Mouse (Mus musculus): ENCODE measurements around the gene Cfap52. TPM values are rescaled to one million over a fixed set of nuclear protein-coding genes. Genes with fewer than 3 reads are reported as not detected.

The Cfap52 gene
- polyA plus RNA-seq, 2 experiments = 0.02 TPM; not detected in 1

DNA sequence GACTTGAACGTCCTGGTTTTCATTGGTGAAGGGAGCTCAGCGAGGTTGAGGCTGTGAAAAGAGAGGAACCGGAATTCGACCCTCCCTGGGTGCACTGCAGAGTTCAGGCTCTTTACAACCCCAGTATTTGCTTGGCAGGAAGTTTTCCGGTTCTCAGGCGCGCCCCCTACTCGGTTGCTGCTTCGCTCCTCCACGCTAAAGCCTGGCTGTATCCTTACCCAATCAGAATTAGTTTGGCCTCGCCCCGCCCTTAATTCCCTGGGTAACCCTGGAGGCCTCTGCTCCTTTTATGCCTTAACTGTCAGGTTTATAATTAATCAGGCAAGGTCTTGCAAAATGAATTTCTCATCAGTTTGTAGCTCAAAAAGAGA is 42.7 kb downstream of the Cfap52 start:
- Histone ChIP-seq H3K4me1 (replicated peaks; ENCODE audit: control insufficient read depth in 2 of 2, insufficient read depth in 2 of 2, low read length in 1 of 2) (0 out of 4 replicates have a peak, but pooled peaks cover 0 to 2% of the 10 kb centered on the region in 2 experiments), H3K36me3 (replicated peaks; ENCODE audit: control insufficient read depth, insufficient read depth, low read depth) (no peaks in the 10 kb centered on the region), H3K27me3 (ENCODE audit: control insufficient read depth, insufficient read depth, low read length) (peaks cover 35% of the 10 kb centered on the region), H3K4me2 (ENCODE audit: low read depth) (peak overlapping the region; percentile 75), H3K27ac (no peak overlapping the region), H3K9me3 (ENCODE audit: control insufficient read depth, low read length) (no peaks in the 10 kb centered on the region), H3K9ac (replicated peaks) (no peak overlapping the region), H3K4me3 (ENCODE audit: insufficient read depth in 1 of 2, low read depth in 2 of 2, low read length in 2 of 2) (peak overlapping the region; percentile 50 to 54; a peak in 3 of 4 replicates)
- WGBS (ENCODE audit: insufficient replicate concordance) = 1% methylated on average over 12 of the region's 12 CpGs
- DNase-seq (ENCODE audit: low read depth in 3 of 3, low spot score in 3 of 3) = peak in 2 of 3 experiments; percentile 7 to 24
- TF ChIP-seq EP300 (IDR thresholded peaks at IDR 0.05; ENCODE audit: low read depth) (no peak), CTCF (IDR thresholded peaks at IDR 0.05; ENCODE audit: low read depth) (0 out of 2 replicates have a peak, but pooled peaks have one; percentile 9)
- no peak for ATAC-seq (ENCODE audit: insufficient read depth)

DNA sequence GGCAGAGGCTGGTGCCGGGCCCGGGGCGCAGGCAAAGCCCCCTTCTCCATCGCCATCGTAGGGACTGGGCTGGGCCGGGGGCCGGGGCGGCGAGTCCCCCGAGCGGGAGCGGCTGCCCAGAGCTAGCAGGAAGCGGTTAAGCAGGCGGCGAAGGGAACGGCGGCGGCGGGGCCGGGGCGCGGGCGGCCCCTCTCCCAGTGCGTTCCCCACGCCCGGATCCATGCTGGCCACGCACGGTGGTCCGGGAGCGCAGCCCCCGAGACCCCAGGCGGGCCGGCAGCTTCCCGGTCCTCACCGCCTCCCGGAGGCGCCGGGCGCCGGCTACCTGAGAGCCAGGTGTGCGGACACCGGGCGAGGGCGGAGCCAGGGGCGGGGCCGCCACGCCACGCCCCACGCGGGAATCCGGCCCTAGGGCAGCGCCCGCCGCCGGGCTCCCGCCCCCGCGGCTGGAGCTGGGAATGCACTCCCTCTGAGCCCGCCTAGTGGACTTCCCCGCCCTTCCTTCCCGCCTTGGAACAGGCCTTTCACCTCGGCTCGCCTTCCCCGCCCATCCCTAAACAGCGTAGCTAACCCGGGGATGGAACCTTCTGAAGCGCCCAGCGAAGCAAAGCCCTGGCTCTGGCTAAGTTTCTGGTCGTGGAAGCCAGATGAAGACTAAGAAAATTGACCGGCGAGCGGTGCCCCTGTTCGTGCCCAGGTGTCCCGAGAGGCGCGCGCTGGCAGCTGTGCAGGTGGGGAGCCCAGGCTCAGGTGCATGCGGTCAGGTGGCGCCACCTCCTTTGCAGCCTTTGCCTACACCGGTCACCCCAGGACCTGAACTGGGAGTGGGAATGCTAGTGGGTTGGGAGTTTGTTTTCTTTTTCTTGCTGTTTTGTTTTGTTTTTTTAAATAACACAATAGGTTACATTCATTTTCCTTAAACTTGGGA is 43.4 kb downstream of the Cfap52 start, which contains the start of gene Usp43:
Gene Usp43, minus strand, starts transcription at position 327 of the 928 bp plus-strand sequence.
- Histone ChIP-seq H3K9ac (replicated peaks) (no peak within 1 kb of the TSS), H3K9me3 (ENCODE audit: control insufficient read depth, low read length) (no peaks in the 10 kb centered on the region)
- no peak for ATAC-seq (ENCODE audit: insufficient read depth)

DNA sequence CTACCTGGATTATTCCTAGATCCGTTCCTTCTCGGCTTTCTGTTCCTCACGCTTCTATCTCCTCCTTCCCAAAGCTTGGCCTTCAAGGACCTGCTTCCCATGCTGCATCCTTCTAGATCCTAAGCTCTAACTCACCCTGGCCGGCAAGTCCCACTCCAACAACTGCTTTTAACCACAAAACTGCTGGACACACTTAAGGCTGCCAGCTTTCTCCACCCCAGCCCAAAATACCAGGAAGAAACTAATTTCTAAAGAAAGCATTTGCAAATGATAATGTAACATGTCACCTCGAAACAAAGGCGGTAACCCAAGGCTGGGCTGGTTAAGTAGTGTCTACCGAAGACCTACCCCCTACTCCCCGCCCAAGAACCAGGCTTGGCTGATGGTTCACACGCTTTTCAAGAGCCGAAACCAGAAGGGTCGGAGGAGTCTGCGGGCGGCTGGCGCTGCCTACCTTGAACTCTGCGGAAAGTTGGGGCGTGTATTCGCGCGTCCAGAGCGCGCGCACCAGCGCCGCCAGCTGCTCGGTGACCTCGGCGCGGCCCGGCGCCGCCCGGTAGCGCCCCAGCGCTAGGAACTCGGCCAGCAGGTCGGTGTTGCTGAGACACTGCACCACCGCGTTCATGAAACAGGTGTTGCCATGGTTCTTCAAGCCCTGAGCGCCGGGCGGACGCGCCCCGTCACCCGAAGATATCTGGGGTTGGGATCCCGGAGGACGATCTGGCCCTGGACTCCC is 44.2 kb downstream of the Cfap52 start:
- Histone ChIP-seq H3K4me1 (replicated peaks; ENCODE audit: control insufficient read depth in 2 of 2, insufficient read depth in 2 of 2, low read length in 1 of 2) (0 out of 4 replicates have a peak, but pooled peaks cover 0 to 2% of the 10 kb centered on the region in 2 experiments), H3K9me3 (ENCODE audit: control insufficient read depth, low read length) (no peaks in the 10 kb centered on the region), H3K4me2 (ENCODE audit: low read depth) (peak overlapping the region; percentile 75), H3K27ac (no peak overlapping the region), H3K4me3 (ENCODE audit: insufficient read depth in 1 of 2, low read depth in 2 of 2, low read length in 2 of 2) (peak overlapping the region; percentile 50 to 54; a peak in 3 of 4 replicates), H3K27me3 (ENCODE audit: control insufficient read depth, insufficient read depth, low read length) (peaks cover 35% of the 10 kb centered on the region), H3K9ac (replicated peaks) (no peak overlapping the region), H3K36me3 (replicated peaks; ENCODE audit: control insufficient read depth, insufficient read depth, low read depth) (no peaks in the 10 kb centered on the region)
- WGBS (ENCODE audit: insufficient replicate concordance) = 2% methylated on average over 47 of the region's 47 CpGs
- DNase-seq (ENCODE audit: low read depth in 3 of 3, low spot score in 3 of 3) (no peak), ATAC-seq (ENCODE audit: insufficient read depth) (no peak)
- TF ChIP-seq EP300 (IDR thresholded peaks at IDR 0.05; ENCODE audit: low read depth) = no peak
- no peak for TF ChIP-seq CTCF (IDR thresholded peaks at IDR 0.05; ENCODE audit: low read depth)

More for the DNA sequence above, 43.4 kb downstream of the Cfap52 start, which contains the start of gene Usp43:
- H3K4me2 ChIP-seq (ENCODE audit: low read depth) = peak within 1 kb of the TSS; percentile 75
- peaks cover 35% of the 10 kb centered on the region for H3K27me3 ChIP-seq (ENCODE audit: control insufficient read depth, insufficient read depth, low read length)
- H3K4me1 ChIP-seq (replicated peaks; ENCODE audit: control insufficient read depth in 2 of 2, insufficient read depth in 2 of 2, low read length in 1 of 2) = 0 out of 4 replicates have a peak, but pooled peaks cover 0 to 2% of the 10 kb centered on the region in 2 experiments
- peak within 1 kb of the TSS; percentile 50 to 54 for H3K4me3 ChIP-seq (ENCODE audit: insufficient read depth in 1 of 2, low read depth in 2 of 2, low read length in 2 of 2)
- H3K27ac ChIP-seq = no peak within 1 kb of the TSS
- under 1% methylated on average over 70 of the region's 80 CpGs for WGBS (ENCODE audit: insufficient replicate concordance)
- no peaks in the 10 kb centered on the region for H3K36me3 ChIP-seq (replicated peaks; ENCODE audit: control insufficient read depth, insufficient read depth, low read depth)
- no peak for DNase-seq (ENCODE audit: low read depth in 3 of 3, low spot score in 3 of 3)
- no peak for TF ChIP-seq EP300 (IDR thresholded peaks at IDR 0.05; ENCODE audit: low read depth)
- no peak for TF ChIP-seq CTCF (IDR thresholded peaks at IDR 0.05; ENCODE audit: low read depth)

DNA sequence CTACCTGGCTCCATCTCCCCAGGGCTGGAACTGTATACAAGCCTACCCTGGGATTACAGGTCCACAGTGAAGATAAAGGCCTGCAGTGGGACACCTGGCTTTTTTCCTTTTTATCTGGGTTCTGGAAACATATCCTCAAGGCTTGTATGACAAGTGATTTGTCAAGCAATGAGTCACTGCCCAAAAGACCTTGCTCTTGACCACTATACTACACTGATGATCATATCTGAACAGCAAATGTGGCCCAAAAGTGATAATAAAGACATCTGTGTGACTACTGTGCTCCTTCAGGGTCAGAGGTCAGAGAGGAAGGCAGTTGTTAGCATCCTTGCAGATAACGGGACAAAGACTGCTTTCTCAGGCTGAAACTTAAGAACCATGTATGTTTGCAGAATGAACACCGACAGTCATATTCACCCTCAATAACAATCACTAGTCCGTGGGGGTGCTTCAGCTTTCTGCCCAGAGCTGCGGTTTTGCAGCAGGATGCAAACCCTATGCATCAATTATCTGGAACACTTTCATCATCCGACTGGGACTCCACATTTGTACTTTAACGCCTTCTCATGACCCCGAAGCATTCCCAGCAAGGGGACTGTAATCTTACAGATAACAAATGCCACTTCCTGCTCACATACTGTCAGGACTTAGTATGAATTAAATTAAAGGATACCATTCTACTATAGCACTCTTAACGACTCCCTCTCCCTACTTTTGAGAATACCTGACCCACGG is 45.1 kb downstream of the Cfap52 start:
- no peak for TF ChIP-seq CTCF (IDR thresholded peaks at IDR 0.05; ENCODE audit: low read depth)
- no peak for TF ChIP-seq EP300 (IDR thresholded peaks at IDR 0.05; ENCODE audit: low read depth)
- 12% methylated on average over 9 of the region's 9 CpGs for WGBS (ENCODE audit: insufficient replicate concordance)
- no peak for DNase-seq (ENCODE audit: low read depth in 3 of 3, low spot score in 3 of 3)
- Histone ChIP-seq H3K36me3 (replicated peaks; ENCODE audit: control insufficient read depth, insufficient read depth, low read depth) (no peaks in the 10 kb centered on the region), H3K4me3 (ENCODE audit: insufficient read depth in 1 of 2, low read depth in 2 of 2, low read length in 2 of 2) (no peak overlapping the region), H3K4me2 (ENCODE audit: low read depth) (no peak overlapping the region), H3K27me3 (ENCODE audit: control insufficient read depth, insufficient read depth, low read length) (peaks cover 35% of the 10 kb centered on the region), H3K4me1 (replicated peaks; ENCODE audit: control insufficient read depth in 2 of 2, insufficient read depth in 2 of 2, low read length in 1 of 2) (0 out of 4 replicates have a peak, but pooled peaks cover 0 to 2% of the 10 kb centered on the region in 2 experiments), H3K9me3 (ENCODE audit: control insufficient read depth, low read length) (no peaks in the 10 kb centered on the region), H3K27ac (no peak overlapping the region), H3K9ac (replicated peaks) (no peak overlapping the region)
- no peak for ATAC-seq (ENCODE audit: insufficient read depth)
